Mouse (Mus musculus) left cerebral cortex, adult 8-10 months (tissue): Measurements from ENCODE around the gene Mlf2. TPM values are rescaled to one million over a fixed set of nuclear protein-coding genes. Genes with fewer than 3 reads are reported as not detected.
A peak's percentile ranks its signal among the peaks of the same experiment; 100 is the strongest.

Source experiments
- DNase-seq, 2 experiments: peaks; one replicate each; pipeline ENCODE4 v3.0.0; 2022; ENCODE audit warnings: low spot score in 2 of 2
- total RNA-seq, 4 experiments: library from RNA; stranded (reverse); gene quantifications; 2 replicates each; pipeline ENCODE4 v1.2.4; 2022

The Mlf2 gene
- total RNA-seq, 4 experiments from 2014 or later, result 578 to 635 (median 620) TPM

DNA sequence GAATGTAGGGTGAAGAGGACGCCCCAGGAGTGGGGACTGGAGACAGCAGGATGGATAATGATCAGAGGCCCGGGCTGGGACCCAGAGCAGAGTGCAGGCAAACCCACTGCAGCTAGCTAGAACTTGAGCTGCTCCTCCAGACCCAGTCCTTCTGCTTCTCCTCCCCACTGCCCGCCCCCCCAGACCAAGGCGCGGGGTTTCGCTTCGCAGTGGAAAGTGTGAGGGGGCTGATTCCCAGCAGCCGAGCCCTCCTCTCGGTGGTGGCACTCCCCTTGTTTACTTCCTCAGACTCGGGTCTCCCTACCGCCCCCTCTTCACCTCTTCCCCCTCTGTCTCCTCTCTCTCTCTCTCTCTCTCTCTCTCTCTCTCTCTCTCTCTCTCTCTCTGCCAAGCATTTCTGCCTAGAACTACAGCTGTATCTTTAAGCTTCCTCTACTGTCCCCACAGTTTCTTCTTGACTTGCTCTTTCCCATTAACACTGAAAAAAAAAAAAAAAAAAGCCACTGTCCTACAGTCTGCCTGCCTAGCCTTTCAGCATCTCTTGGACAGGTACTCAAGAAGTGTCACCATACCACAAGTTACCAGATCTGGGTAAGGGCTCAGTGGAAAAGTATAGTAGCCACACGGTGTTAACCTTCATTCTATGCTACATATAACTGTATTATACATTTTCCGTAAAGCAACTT, 19.5 kb upstream of the Mlf2 start, which contains the start of gene Lag3:
TSS of gene Lag3 (minus strand) at position 173 of the 686 bp plus-strand sequence.
- DNase-seq, result no peak

DNA sequence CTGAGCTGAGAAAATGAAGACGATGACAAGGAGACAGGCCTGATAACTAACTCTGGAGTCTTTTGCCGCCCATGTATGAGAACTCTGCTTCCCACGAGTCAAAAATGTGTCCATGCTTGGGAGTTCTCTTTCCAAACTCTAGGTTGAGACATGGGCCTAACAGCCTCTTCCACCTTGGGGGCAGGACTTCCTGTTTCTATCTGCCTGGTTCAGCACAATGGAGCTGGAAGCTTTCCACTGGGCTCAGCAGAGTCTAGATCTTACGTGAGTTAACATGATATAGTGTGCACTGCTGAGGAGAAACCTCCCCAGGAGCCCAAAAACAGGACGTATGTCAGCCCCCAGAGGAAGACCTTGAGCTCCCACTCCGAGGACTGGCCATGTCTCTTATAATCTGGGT, 18.0 kb upstream of the Mlf2 start:
- DNase-seq, result no peak

DNA sequence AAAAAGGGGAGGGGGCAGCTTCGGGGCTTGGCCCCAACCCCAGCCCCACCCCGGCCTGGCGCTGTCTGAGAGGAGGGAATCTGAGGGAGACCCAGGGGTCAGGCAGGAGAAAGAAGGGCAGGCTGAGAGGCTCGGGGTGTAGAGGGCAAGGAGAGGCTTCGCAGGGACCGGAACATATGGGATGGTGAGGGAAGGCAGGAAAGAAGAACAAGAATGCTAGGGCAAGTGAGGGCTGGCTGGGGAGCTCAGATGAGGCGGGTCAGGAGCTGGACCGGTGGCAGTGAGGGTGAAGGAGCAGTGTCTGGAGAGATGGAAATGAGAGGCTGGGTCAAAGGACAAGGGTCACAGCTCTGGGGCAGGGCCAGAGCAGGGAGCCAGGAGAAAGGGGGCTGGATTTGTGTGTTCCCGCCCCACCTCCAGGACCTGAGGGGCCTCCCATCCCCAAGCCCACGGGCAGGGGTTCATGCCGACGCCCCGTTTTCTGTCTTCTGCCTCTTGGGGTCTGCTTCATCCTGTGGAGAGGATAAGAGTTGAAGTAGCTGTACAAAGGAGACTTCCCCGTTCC, 17.4 kb upstream of the Mlf2 start:
- no peak for DNase-seq

DNA sequence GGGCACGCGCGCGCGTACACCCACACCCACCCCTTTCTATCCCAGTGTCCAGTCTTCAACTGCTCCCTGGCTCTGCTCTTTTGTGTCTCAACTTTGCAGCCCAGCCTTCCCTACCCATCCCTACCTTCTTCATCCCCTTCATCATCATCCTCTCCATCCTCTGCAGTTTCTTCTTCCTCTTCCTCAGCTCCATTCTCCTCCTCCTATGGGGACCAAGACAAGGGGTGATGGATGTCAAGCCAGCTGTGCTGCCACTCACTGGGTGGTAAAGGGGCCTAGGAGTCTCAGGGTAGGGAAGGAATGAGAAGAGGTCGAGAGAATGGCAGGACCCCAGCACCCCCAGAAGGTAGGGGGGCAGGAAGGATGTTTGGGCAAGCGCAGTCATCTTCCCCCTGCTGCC, 16.7 kb upstream of the Mlf2 start:
- DNase-seq, result no peak

DNA sequence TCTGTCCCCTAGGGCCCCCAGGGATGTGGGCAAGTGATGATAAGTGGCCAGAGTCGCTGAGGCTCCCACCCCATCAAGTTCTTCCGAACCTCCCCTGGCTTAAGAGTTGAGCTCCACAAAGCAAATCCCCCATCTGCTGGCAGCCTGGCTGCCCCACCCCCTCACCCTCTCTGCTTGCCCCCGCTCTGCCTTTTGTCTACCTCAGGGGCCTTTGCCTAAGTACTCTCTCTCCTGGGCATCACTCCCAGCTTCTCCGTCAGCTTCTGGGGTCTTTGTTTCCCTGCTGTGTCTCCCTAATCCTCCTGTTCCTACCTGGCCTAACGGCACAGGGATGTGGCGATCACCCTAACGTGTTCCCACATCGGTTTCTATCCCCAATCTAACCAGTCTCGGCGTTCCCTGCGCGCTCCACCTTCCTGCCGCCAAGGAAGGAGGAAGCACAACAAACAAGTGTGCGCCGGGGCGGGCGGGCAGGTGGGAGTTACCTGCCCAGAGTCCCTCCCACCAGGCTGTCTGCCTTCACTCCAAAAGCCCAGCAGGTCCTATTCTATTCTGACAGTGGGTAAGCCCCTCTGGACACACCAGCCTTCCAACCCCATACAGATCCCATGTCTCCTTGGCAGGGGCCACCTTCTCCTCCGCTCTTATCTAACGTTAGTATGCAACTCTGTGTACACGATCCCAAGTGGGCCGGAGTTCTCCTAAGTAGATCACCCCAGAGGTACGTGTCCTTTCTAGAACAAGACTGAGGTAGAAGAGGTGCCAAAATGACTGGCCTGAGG, 15.8 kb upstream of the Mlf2 start:
- DNase-seq, result no peak

DNA sequence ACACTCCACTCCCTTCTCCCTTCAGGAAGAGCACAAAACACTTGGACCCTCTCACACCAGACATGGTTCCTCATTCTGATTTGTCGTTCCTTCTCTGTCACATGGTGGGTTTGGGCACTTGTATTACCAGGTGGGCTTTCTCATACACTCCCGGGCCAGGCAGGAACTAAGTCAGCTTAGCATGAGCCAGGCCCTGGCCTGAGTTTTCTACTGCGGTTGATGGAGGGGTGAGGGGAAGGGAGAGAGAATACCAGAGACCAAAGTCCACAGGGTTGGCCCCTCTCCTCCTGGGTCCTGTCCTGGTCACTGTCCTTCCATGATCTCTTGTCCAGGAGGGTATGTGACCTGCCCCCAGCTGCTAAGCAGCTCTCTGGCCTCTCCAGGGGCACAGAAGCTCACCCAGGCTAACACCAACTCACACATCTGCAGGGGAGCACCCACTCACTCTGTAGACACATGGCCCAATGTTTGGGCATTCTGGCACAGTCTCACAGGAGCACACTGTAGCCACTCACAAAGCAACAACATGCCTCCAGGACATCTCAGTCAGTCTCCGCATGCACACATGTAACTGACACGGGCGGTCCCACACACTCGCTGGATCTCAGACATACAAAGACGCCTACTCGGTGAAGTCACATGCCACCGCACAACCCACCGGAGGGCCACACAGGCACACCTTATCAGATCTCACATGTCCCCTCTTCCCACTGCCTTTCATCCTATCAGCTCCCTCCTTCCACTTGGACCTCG, 15.1 kb upstream of the Mlf2 start:
- peak; percentile 57 to 89 for DNase-seq

DNA sequence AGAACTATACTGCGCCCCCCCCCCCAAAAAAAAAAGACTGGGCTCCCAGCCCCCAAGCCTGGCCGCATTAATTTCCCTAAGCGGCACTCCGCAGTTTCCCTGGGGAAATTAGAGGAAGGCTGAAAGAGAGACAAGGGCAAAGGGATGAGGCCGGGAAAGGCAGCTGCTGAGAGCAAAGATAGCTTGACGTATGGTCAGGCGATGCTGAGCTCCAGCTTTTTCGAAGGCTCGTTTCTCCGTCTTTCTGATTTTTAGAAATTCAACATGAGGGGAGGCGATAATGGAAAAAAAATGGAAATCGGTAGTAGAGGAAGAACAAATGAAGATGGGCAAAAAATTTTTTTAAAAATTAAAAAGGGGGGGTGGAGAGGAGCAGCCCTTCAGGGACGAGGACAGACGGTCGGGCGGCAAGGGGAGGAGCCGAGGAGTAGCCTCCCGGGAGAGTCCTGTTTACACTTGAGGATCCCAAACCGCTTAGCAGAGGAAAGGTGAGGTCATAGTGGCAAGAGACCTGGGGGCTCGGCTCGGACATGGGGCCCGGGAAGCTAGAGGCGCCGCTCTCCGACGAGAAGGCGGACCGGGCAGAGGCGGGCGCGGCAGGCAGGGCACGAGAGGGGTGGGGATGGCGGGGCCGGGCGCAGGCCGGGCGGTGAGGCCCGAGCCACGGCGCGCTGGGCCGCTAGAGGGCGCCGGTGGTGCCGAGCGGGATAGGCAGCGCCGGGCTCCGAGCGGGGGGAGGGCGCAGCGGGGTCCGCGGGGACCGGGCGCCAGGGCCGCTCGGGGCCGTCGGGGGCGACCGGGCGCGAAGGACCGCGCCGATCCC, 14.3 kb upstream of the Mlf2 start:
- DNase-seq, result peak; percentile 76 to 79

DNA sequence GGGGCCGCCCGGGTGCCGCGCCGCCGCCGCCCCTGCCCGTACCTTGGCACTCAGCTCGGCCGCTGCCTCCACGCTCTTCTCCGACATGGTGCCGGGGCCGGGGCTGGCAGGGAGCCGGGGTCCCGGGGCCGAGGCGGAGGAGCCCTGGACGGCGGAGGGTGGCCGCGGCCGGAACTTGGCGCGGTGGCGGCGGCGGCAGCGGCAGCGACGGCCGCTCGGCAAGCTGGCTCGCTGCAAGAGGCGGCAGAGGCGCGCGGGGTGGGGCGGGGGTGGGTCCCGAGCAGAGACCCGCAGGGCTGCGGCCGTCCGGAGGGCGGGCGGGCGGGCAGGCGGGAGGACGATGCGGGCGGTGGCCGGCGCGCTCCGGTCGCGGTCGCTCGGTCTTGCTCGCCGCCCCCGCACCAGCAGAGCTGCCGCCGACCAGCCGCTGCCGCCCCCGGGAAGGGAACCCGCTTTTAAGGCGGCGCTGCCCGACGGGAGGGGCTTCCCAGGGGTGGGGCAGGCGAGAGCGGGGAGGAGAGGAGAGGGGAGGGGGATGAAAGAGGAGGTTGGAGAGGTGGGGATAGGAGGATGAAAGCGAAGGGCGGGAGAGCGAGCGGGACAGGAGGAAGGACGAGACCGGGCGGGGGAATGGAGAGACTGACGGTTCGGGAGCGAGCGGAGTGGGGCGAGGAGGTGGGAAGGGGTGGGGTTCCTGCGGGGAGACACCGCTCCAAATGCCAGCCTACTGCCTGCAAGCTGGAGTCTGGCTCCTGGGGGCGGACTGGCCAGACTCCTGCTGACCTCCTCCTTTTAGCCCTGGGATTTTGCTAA, 13.5 kb upstream of the Mlf2 start:
- DNase-seq, result peak; percentile 79 to 94

DNA sequence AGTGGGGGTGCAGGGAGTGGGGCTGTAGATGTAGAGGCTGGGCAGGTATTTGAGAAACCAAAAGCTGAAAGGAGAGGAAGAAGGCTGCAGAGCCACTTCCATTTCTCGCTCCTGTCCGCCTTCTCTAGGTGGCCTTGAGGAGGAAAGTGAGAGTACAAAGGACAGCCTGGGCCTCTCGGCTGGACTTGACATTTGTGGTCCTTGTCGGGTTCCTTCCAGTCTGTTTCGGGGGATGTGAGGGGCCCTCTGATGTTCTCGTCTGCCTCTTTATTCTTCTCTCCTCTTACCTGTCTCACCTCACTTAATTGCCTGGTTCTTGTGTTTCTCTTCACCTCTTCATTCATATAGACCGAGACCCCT, 12.9 kb upstream of the Mlf2 start:
- DNase-seq, result no peak

DNA sequence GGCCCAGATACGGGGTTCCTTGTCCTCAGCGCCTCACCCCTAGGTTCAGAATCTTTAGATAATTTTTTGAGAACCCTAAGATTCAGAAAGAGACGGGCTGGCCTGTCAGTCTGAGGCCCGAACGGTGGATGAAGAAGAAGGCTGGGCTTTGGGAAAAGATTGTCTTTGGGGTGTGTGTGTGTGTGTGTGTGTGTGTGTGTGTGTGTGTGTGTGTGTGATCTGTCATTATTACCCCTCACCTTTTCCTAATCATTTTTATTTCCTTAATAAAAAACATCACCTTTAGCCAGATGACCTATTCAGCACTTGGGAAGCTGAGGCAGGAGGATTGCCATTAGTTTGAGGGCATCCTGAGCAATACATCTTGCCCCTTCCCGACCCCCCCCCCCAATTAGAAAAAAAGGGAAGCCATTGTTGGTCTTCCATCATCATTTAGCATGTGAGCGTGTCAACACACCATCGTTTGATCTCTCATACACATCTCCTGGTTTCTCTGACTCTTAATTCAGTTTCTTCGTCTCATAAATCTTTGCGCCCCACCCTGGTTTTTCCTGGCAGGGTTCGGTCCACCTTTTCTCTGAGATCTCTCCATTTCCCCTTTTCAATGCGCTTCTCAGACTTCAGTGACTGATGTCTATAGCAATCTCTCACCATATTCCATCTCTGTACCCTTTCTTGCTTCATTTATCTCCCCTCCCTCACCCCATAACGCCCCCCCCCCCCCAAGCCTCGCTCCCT, 12.1 kb upstream of the Mlf2 start:
- DNase-seq, result no peak

DNA sequence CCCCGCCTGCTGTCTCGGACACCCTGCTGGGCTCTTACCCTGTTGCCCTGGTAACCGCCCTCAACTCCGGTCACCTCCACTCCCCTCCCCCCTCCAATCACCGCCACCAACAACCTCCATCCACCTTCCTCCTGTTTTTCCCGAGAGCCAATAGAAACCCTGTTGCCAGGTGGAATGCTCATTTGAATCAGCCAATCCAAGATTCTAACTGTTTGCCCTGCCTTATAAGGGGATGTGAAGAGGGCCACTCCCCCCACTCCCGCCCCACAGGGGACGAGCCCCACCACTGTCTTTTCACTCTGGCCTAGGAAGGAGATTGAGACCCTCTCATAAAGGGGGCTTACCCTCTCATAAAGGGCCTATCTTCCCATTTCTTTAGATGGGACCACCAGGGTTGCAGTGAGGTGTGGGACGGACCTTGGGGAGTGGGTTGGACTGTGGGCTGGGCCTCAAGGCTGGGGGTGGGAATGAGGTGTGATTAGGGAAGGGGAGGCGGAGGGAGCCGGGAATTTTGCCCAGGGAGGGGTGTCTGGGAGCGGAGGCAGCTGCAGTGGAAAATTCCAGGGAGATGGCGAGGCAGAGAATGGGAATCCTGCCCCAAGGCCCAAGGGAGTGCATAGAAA, 11.4 kb upstream of the Mlf2 start, which contains the start of gene Ptms:
TSS of gene Ptms (minus strand) at position 409 of the 623 bp plus-strand sequence.
- peak; percentile 79 to 95 for DNase-seq

DNA sequence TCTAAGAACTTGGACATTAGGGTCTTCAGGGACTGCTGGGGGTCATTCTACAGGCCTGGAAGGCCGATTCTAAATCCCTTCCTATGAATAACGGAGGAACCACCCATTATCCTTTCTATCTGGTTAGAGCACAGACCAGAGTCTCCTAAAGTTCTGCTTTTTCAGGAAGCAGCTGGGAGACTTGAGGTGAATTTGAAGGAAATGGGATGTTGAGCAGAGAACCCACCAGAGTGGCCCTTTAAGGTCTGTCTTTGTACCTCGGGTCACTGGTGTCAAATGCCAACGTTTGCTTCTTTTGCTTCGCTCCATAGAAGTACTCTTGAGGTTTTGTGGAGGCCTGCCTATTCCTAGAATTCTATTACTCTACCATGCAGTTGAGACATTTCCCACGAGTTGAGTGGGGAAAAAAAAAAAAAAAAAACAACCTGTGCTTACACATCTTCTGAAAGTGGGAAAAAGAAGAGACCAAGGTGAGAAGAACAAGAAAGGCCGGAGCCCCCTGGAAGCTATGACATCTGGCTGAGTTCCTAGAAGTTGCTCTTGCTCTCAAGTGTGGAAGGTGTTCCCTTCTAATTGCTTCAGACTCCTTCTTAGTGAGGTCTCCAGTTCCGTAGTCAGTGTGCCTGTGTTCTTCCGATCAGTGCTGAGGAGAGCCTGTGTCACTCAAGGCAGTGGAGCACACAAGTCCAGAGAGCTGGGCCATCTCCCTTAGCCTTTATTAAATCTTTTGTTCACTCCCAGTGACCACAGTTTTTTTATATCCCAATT, 10.7 kb upstream of the Mlf2 start:
- no peak for DNase-seq

DNA sequence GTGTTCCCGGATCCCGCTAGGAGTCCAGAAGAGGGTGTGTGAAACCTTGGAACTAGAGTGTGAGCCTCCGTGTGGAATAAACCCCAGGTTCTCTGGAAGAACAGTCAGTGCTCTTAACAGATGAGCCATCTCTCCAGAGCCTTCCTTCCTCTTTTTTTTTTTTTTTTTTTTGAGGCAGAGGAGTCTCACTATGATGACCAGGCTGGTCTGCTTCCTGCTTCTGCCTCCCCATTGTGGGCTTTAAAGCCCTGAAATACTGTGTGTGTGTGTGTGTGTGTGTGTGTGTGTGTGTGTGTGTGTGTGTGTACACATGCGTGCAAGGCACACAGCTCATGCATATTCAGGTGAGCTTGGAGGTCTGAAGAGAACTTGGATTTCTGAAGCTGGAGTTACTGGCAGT, 9.6 kb upstream of the Mlf2 start:
- DNase-seq, result no peak

DNA sequence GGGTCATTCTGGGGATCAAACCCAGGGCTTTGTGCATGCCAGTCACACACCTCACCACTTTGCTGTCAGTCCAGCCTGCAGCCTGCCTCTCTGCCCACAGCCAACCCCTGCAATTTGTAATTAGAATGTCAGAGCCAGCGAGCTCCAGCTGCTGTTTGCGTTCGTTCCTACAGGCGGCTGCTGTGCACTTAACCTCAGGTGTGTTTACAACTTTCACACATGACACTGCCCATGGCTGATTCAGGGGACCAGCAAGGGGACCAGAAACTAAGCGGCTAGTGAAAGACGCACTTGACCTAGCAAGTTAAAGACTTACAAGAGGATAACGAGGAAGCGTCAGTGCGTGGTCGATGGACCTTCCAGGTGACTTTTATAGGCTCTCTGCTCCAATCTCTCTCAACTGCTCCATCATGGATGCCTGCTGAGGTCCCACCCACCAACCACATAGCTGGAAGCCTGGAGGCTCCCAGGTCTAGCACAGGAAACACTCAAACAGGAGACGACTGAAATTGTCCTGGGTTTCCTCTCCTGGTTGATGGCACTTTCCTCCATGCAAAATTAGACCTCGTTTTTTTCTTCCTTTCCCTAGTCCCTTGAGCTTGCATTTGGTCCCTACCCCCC, 5.9 kb upstream of the Mlf2 start:
- DNase-seq, result no peak

DNA sequence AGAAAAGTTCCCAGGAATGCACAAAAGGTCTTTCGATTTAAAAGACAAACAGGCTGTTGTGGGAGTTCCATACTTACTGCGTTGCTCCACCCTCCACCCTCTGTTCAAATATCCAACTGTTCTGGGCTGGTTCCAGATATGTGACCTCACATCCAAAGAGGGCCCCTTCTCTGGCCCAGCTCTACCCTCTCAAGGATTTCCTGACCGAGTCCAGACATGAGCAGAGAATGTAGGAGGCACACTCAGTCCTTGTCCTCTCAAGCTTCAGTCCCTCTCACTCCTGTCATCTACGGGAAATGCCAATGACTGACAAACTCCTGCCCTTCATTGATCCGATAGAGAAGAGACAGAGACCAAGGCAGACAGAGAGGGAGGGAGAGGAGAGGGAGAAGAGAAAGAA, 5.2 kb upstream of the Mlf2 start:
- DNase-seq, result peak in 1 of 2 experiments; percentile 4

DNA sequence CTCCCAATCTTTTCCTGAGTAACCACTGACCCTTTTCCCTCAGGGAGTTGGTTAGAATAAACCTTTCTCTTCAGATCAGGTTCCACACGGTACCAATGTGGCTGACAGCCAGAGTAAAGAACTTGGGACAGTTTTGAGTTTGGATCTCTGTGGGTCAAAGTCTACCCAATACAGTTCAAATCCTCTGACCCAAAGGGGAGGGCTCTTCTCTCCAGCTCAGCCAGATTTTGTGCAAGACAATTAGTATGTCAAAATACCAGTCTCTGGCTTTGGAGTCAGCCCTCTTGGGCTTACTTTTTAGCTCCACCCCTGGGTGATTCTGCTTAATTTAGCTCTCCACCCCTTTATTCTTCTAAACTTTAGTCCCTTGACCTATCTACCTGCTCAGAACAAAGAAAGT, 955 bp upstream of the Mlf2 start:
- DNase-seq, result no peak

DNA sequence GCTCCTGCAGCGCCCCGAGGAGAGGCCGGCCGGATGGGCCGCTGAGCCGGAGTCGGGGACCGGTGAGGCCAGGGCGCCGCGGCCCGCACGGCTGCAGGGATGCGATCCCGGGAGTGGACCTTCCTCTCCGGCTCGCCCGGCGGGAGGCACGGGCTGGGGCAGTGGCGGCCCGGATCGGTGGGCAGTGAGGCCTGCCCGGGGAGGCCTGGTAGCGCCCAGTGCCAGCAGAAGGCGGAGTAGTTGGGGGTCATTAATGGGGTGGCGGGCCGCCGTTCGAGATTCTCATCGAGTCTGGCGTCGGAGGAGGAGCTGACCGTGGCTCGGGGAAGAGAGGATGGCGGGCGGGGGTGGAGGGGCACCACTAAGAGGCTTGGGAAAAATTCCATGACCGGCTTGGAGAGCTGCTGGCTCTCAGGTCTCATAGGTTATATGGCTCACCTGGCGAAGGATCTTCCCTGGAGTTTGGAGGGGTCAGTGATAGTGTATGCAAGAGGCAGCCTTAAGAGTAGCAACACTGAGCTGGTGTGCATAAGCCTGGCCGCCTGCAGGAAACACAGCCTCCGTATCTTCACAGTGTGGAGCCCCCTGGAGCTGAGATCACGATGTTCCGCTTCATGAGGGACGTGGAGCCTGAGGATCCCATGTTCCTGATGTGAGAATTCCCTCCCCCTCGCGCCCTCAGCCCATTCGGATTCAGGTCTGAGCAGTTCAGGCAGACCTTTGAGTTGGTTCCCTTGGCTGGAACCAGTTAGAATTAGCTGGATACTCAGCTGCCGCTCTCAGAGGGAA, 533 bp downstream of the Mlf2 start:
- DNase-seq, result no peak
